Mouse (Mus musculus) E14TG2a.4 (cell line): ENCODE data around the gene Plekhg2.

ENCODE experiments used
- H3K27me3 ChIP-seq: 2 replicates; pipeline ENCODE4 v1.6.1; 2014; ENCODE audit warnings: low read length, control low read depth; ENCODE audit not compliant: insufficient read depth
- H3K36me3 ChIP-seq: 2 replicates; pipeline ENCODE4 v1.6.1; 2014; ENCODE audit warnings: low read length, control low read depth; ENCODE audit not compliant: insufficient read depth
- H3K4me1 ChIP-seq: replicated peaks from 2 replicates; pipeline ENCODE4 v1.6.1; 2014; ENCODE audit warnings: low read depth, low read length, control low read depth
- H3K4me3 ChIP-seq: replicated peaks from 2 replicates; pipeline ENCODE4 v1.5.1; 2014; ENCODE audit warnings: mild to moderate bottlenecking, low read length
- H3K9me3 ChIP-seq: 2 replicates; pipeline ENCODE4 v1.6.1; 2014; ENCODE audit warnings: low read length, control low read depth
- CTCF ChIP-seq: conservative IDR thresholded peaks from 2 replicates; pipeline ENCODE4 v1.5.1; 2014; ENCODE audit warnings: low read length
- NANOG ChIP-seq: IDR thresholded peaks from 2 replicates; pipeline ENCODE4 v1.6.1; 2014; ENCODE audit warnings: borderline replicate concordance, low read length, mixed read lengths
- POU5F1 ChIP-seq: IDR thresholded peaks from 2 replicates; pipeline ENCODE4 v1.6.1; 2014; ENCODE audit warnings: low read length, borderline replicate concordance

Plekhg2 gene

GRCm38 (mm10) chr7:28360291-28360690, 12.1 kb downstream of the Plekhg2 start:
- peaks cover 63% of the 10 kb centered on the region for H3K36me3 ChIP-seq
- no peak for TF ChIP-seq CTCF
- no peak for TF ChIP-seq NANOG
- no peak for TF ChIP-seq POU5F1
- peaks cover 51% of the 10 kb centered on the region for H3K4me1 ChIP-seq
- peaks cover 37% of the 10 kb centered on the region for H3K27me3 ChIP-seq
- peaks cover 7% of the 10 kb centered on the region for H3K9me3 ChIP-seq
- H3K4me3 ChIP-seq = no peak overlapping the region

- Histone ChIP-seq H3K4me3 (no peak overlapping the region), H3K27me3 (peaks cover 33% of the 10 kb centered on the region), H3K36me3 (peaks cover 64% of the 10 kb centered on the region), H3K4me1 (peaks cover 55% of the 10 kb centered on the region), H3K9me3 (peaks cover 7% of the 10 kb centered on the region)
- TF ChIP-seq POU5F1 (no peak), NANOG (no peak), CTCF (no peak)
Measured at GRCm38 (mm10) chr7:28359854-28360253, 12.5 kb downstream of the Plekhg2 start.

- Histone ChIP-seq H3K4me3 (no peak overlapping the region), H3K27me3 (peaks cover 22% of the 10 kb centered on the region; the same call in 1 of the 2 replicates), H3K36me3 (peaks cover 66% of the 10 kb centered on the region), H3K4me1 (peaks cover 68% of the 10 kb centered on the region), H3K9me3 (peaks cover 7% of the 10 kb centered on the region)
- TF ChIP-seq NANOG (no peak), CTCF (no peak)
Measured at GRCm38 (mm10) chr7:28358431-28358830, 14.0 kb downstream of the Plekhg2 start.

- Histone ChIP-seq H3K36me3 (peaks cover 70% of the 10 kb centered on the region), H3K4me3 (no peak overlapping the region), H3K27me3 (peaks cover 22% of the 10 kb centered on the region; the same call in 1 of the 2 replicates), H3K9me3 (peaks cover 7% of the 10 kb centered on the region), H3K4me1 (peaks cover 72% of the 10 kb centered on the region)
- no peak for TF ChIP-seq NANOG
- TF ChIP-seq POU5F1 = no peak
- no peak for TF ChIP-seq CTCF
Measured at GRCm38 (mm10) chr7:28357984-28358383, 14.4 kb downstream of the Plekhg2 start.

GRCm38 (mm10) chr7:28356981-28357380, 15.4 kb downstream of the Plekhg2 start:
- H3K36me3 ChIP-seq = peaks cover 71% of the 10 kb centered on the region
- H3K4me1 ChIP-seq = peaks cover 72% of the 10 kb centered on the region
- H3K27me3 ChIP-seq = peaks cover 16% of the 10 kb centered on the region; the same call in 1 of the 2 replicates
- no peak for TF ChIP-seq NANOG
- H3K4me3 ChIP-seq = peak overlapping the region; percentile 17; the same call in 1 of the 2 replicates
- peaks cover 7% of the 10 kb centered on the region for H3K9me3 ChIP-seq

- H3K9me3 ChIP-seq = no peaks in the 10 kb centered on the region
- H3K36me3 ChIP-seq = peaks cover 64% of the 10 kb centered on the region
- TF ChIP-seq NANOG = no peak
- no peak for TF ChIP-seq CTCF
- TF ChIP-seq POU5F1 = no peak
- H3K4me3 ChIP-seq = no peak overlapping the region
- peaks cover 14% of the 10 kb centered on the region; the same call in 1 of the 2 replicates for H3K27me3 ChIP-seq
- peaks cover 68% of the 10 kb centered on the region for H3K4me1 ChIP-seq
Measured at GRCm38 (mm10) chr7:28355221-28355620, 17.2 kb downstream of the Plekhg2 start.

GRCm38 (mm10) chr7:28354596-28354995, 17.8 kb downstream of the Plekhg2 start:
- Histone ChIP-seq H3K27me3 (peaks cover 9% of the 10 kb centered on the region; the same call in 1 of the 2 replicates), H3K4me1 (peaks cover 73% of the 10 kb centered on the region), H3K9me3 (no peaks in the 10 kb centered on the region), H3K36me3 (peaks cover 58% of the 10 kb centered on the region), H3K4me3 (no peak overlapping the region)
- no peak for TF ChIP-seq CTCF

- TF ChIP-seq NANOG (no peak), POU5F1 (no peak), CTCF (no peak)
- no peaks in the 10 kb centered on the region for H3K9me3 ChIP-seq
- peaks cover 77% of the 10 kb centered on the region for H3K4me1 ChIP-seq
- 0 out of 2 replicates have a peak, but pooled peaks cover 4% of the 10 kb centered on the region for H3K27me3 ChIP-seq
- no peak overlapping the region for H3K4me3 ChIP-seq
- H3K36me3 ChIP-seq = peaks cover 53% of the 10 kb centered on the region
Measured at GRCm38 (mm10) chr7:28354113-28354581, 18.3 kb downstream of the Plekhg2 start.

- Histone ChIP-seq H3K4me3 (peak overlapping the region; percentile 99), H3K36me3 (peaks cover 50% of the 10 kb centered on the region)
- TF ChIP-seq CTCF (no peak), NANOG (no peak), POU5F1 (no peak)
Measured at GRCm38 (mm10) chr7:28353267-28353666, 19.1 kb downstream of the Plekhg2 start.

More at GRCm38 (mm10) chr7:28353267-28353666, 19.1 kb downstream of the Plekhg2 start:
- peaks cover 80% of the 10 kb centered on the region for H3K4me1 ChIP-seq
- H3K9me3 ChIP-seq = no peaks in the 10 kb centered on the region
- H3K27me3 ChIP-seq = no peaks in the 10 kb centered on the region
